Mouse (Mus musculus): Measurements from ENCODE around the gene Ppp1r13l.

- TF ChIP-seq CTCF (IDR thresholded peaks at IDR 0.05; ENCODE audit: low read depth, low read length): no peak
- TF ChIP-seq POLR2A (IDR thresholded peaks at IDR 0.05; ENCODE audit: borderline replicate concordance, low read depth, low read length): no peak
Measured at GRCm38 (mm10) chr7:19318201-19318600, 41.3 kb upstream of the Ppp1r13l start.

All from bone marrow macrophage, adult 2 months (primary cell).